Mouse (Mus musculus): ENCODE measurements around the gene Plppr3. TPM values are rescaled to one million over a fixed set of nuclear protein-coding genes. Genes with fewer than 3 reads are reported as not detected.

Gene Plppr3
- polyA plus RNA-seq, 1 experiment = 5.4 TPM

DNA sequence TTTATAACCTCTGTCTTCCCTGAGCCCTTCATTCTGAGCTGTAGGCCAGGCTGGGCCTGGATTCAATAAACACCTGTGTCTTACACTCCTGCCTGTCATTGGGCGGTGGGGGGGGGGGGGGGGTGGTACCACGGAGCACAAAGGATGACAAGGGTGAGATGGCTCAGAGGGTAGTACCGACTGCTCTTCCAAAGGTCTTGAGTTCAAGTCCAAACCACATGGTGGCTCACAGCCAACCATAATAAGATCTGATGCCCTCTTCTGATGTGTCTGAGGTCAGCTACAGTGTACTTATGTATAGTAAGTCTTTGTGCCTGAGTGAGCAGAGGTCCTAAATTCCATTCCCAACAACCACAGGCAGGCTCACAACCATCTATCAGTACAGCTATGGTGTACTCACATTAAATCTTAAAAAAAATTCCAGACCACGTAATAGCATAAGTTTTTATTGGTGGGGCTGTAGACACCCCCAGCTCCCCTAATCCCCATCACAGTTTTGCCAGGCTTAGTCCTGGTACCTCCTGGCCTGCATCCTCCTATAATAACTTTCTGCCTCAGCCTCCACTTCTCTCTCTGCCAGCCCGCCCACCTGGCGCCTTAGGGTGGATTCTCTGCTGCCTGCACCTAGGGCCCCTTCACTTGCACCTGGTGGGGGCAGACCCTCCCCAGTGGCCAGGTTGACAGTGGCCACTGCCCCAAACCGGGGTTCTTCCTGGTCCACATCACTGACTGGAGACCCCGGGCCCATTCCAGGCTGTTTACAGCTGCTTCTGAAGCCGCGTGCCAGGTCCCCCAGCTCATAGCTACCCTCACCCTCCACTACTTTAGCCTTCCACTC, 9.9 kb downstream of the Plppr3 start:
- no peak overlapping the region for H3K4me3 ChIP-seq
- H3ac ChIP-seq (ENCODE audit: control insufficient read depth, insufficient read length) = no peak overlapping the region
- H3K27me3 ChIP-seq (ENCODE audit: control insufficient read depth, insufficient read depth, insufficient read length) = no peaks in the 10 kb centered on the region
- no peak overlapping the region for H3K4me2 ChIP-seq (ENCODE audit: low read depth)
- TF ChIP-seq CEBPB (IDR thresholded peaks at IDR 0.05; ENCODE audit: insufficient read depth, poor library complexity, severe bottlenecking) = no peak
- peak; percentile 14 for TF ChIP-seq POLR2AphosphoS2 (IDR thresholded peaks at IDR 0.05; ENCODE audit: insufficient read length, low read depth)
- H3K36me3 ChIP-seq (ENCODE audit: control insufficient read depth, insufficient read depth) = peaks cover 40% of the 10 kb centered on the region
- peaks cover 17% of the 10 kb centered on the region for H3K79me2 ChIP-seq (ENCODE audit: control insufficient read depth, insufficient read depth)

DNA sequence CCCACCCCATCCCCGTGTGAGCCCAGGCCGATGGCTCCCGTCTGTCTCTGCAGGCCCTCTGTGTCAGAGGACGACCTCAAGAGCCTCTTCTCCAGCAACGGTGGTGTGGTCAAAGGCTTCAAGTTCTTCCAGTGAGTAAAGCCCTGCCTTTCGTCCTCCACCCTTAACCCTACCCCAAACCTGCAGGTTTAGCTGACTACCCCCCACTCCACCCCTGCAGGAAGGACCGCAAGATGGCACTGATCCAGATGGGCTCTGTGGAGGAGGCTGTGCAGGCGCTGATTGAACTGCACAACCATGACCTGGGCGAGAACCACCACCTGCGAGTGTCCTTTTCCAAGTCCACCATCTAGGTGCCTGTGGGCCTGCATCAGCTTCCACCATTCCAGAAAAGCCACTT, 11.5 kb downstream of the Plppr3 start:
- Histone ChIP-seq H3K4me2 (ENCODE audit: low read depth) (no peak overlapping the region), H3ac (ENCODE audit: control insufficient read depth, insufficient read length) (no peak overlapping the region), H3K4me3 (no peak overlapping the region), H3K36me3 (ENCODE audit: control insufficient read depth, insufficient read depth) (peaks cover 46% of the 10 kb centered on the region), H3K27me3 (ENCODE audit: control insufficient read depth, insufficient read depth, insufficient read length) (no peaks in the 10 kb centered on the region), H3K79me2 (ENCODE audit: control insufficient read depth, insufficient read depth) (peaks cover 34% of the 10 kb centered on the region)
- TF ChIP-seq MYOD1 (IDR thresholded peaks at IDR 0.05; ENCODE audit: control insufficient read depth in 1 of 3, insufficient read length in 2 of 3, low read depth in 2 of 3) (no peak), POLR2A (IDR thresholded peaks at IDR 0.05; ENCODE audit: insufficient read length, low read depth) (no peak), TCF3 (IDR thresholded peaks at IDR 0.05; ENCODE audit: insufficient read length, low read depth) (no peak)

DNA sequence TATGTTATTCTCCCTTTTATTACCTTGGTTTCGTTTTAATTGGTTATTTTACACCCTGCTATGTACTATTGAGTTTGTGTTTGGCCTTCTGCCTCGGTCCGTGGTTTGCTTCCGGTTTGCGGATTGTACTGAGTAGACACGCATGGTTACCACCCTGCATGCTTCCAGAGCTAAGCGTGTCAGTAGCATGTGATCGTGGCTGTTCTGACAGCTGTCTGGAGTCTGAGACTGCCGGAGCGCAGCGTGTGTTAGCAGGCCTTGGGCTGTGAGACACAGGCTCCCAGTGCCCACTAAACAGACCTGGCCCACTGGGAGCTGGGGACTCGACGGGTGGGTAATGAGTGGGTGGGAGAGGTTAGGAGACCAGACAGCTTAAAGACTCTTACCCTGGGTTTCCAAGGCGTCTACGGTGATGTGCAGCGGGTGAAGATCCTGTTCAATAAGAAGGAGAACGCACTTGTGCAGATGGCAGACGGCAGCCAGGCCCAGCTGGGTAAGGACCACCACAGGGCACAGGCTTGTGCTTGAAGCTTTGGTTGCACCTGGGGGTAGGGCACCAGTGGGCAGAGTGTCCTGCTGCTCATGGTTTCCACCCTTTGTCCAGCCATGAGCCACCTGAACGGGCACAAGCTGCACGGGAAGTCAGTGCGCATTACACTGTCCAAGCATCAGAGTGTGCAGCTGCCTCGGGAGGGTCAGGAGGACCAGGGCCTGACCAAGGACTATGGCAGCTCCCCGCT, 12.2 kb downstream of the Plppr3 start:
- Histone ChIP-seq H3K27me3 (ENCODE audit: control insufficient read depth, insufficient read depth, insufficient read length) (no peaks in the 10 kb centered on the region), H3K4me3 (no peak overlapping the region), H3K79me2 (ENCODE audit: control insufficient read depth, insufficient read depth) (peaks cover 41% of the 10 kb centered on the region), H3K36me3 (ENCODE audit: control insufficient read depth, insufficient read depth) (peaks cover 46% of the 10 kb centered on the region), H3ac (ENCODE audit: control insufficient read depth, insufficient read length) (no peak overlapping the region), H3K4me2 (ENCODE audit: low read depth) (no peak overlapping the region)
- TF ChIP-seq E2F4 (IDR thresholded peaks at IDR 0.05; ENCODE audit: insufficient read depth) (no peak), POLR2AphosphoS2 (IDR thresholded peaks at IDR 0.05; ENCODE audit: insufficient read length, low read depth) (peak; percentile 66), TCF12 (IDR thresholded peaks at IDR 0.05; ENCODE audit: insufficient read depth, poor library complexity, severe bottlenecking) (no peak)

DNA sequence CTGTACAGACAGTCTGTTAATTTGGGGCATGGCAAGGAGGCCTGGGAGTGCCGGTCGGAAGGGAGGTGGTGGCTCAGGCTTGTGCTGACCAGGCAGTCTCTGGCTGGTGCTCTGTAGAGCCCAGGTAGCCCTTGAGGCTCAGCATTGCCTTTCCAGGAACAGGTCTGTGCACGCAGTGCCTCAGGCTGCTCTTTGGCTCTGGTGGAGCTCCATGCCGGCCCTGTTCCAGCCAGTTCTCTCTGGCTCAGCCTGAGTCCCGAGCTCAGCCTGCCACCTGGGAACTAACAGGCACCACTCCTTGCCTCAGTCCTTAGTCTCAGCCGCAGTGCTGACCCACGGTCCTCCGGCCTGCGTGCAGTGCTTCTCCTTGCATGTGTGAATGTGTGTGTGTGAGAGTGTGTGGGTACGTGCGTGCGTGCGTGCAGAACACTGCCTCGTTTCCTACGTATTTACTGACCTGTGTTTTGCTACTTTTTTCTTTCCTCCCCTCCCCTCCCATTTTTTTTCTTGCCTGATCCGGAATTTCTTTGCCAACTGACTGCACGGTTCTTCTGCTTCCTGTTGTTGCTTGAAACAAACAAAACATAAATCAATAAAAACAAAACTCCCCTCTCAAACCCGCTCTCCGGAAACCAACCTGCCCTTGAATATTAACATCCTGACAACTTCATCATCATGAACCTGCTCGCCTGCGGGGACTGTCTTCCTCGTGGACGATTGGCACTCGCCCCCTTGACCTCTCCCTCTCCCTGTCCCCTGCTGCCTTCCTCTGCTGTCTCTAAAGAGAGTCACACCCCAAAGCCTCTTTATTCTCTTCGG, 13.0 kb downstream of the Plppr3 start:
- Histone ChIP-seq H3K79me2 (ENCODE audit: control insufficient read depth, insufficient read depth) (peaks cover 49% of the 10 kb centered on the region), H3ac (ENCODE audit: control insufficient read depth, insufficient read length) (no peak overlapping the region), H3K4me3 (no peak overlapping the region), H3K27me3 (ENCODE audit: control insufficient read depth, insufficient read depth, insufficient read length) (no peaks in the 10 kb centered on the region), H3K36me3 (ENCODE audit: control insufficient read depth, insufficient read depth) (peaks cover 49% of the 10 kb centered on the region), H3K4me2 (ENCODE audit: low read depth) (no peak overlapping the region)
- no peak for TF ChIP-seq USF1 (IDR thresholded peaks at IDR 0.05; ENCODE audit: low read depth)
- TF ChIP-seq TCF3 (IDR thresholded peaks at IDR 0.05; ENCODE audit: insufficient read length, low read depth) = no peak
- peak; percentile 74 for TF ChIP-seq POLR2AphosphoS2 (IDR thresholded peaks at IDR 0.05; ENCODE audit: insufficient read length, low read depth)
- TF ChIP-seq REST (IDR thresholded peaks at IDR 0.05; ENCODE audit: insufficient read depth, insufficient read length) = no peak
- TF ChIP-seq MAX (IDR thresholded peaks at IDR 0.05; ENCODE audit: low read depth) = no peak
- TF ChIP-seq POLR2A (IDR thresholded peaks at IDR 0.05; ENCODE audit: insufficient read length, low read depth) = peak; percentile 50
- no peak for TF ChIP-seq E2F4 (IDR thresholded peaks at IDR 0.05; ENCODE audit: insufficient read depth)

DNA sequence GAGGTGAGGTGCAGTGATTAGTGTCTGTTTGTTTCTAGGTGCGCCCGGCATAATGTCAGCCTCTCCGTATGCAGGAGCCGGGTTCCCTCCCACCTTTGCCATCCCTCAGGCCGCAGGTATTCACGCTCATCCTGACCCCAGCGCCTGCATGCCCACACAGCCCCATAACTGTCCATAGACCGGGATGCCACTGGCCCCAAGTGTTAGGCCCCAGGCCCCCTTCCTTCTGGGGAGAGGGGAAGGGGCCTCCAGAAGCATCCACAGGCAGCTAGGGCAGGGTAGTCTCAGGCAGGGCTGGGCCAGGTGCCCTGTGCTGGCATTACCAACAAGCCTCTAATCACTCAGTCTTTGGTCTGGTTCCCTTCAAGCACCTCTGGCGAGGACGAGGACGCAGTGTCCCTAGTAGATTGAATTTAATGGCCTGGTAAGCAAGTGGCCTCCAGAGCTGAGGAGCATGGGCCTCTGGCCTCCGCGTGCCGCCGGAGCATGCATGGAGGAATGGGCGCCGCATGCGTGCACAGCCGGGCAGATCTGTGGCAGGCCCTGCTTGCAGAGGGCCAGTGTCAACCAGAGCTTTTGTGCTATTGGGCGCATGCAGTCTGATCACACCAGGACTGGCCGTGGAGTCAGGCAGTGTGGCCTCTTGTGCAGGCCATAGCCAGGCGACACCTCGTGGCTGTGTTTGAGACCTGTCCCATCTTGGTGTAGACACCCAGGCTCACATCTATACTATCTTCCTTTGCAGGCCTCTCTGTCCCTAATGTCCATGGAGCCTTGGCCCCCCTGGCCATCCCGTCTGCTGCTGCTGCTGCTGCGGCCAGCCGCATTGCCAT, 14.1 kb downstream of the Plppr3 start:
- H3K4me3 ChIP-seq = no peak overlapping the region
- peak; percentile 51 for TF ChIP-seq POLR2A (IDR thresholded peaks at IDR 0.05; ENCODE audit: insufficient read length, low read depth)
- no peak for TF ChIP-seq TCF3 (IDR thresholded peaks at IDR 0.05; ENCODE audit: insufficient read length, low read depth)
- no peak for TF ChIP-seq MAX (IDR thresholded peaks at IDR 0.05; ENCODE audit: low read depth)
- TF ChIP-seq POLR2AphosphoS2 (IDR thresholded peaks at IDR 0.05; ENCODE audit: insufficient read length, low read depth) = peak; percentile 72
- no peak overlapping the region for H3K4me2 ChIP-seq (ENCODE audit: low read depth)
- H3ac ChIP-seq (ENCODE audit: control insufficient read depth, insufficient read length) = no peak overlapping the region
- no peaks in the 10 kb centered on the region for H3K27me3 ChIP-seq (ENCODE audit: control insufficient read depth, insufficient read depth, insufficient read length)
- peaks cover 52% of the 10 kb centered on the region for H3K36me3 ChIP-seq (ENCODE audit: control insufficient read depth, insufficient read depth)
- H3K79me2 ChIP-seq (ENCODE audit: control insufficient read depth, insufficient read depth) = peaks cover 60% of the 10 kb centered on the region

Data from myocyte (in vitro differentiated cells).